Mouse (Mus musculus) liver, postnatal 0 days (tissue): ENCODE data around the gene Ankib1. TPM values are rescaled to one million over a fixed set of nuclear protein-coding genes. Genes with fewer than 3 reads are reported as not detected.

Experiments used
- ATAC-seq: fragments of 200-750 bp; cut with Nextera tagmentation; 2 replicates; pipeline ENCODE4 v1.8.0; 2017; ENCODE audit warnings: mild to moderate bottlenecking, moderate library complexity
- DNase-seq: peaks from one replicate; pipeline ENCODE4 v3.0.0-alpha.2; 2016
- H3K27ac ChIP-seq: fragments of 300-500 bp; sonication (generic); 2 replicates; pipeline ENCODE4 v1.5.1; 2014; ENCODE audit warnings: antibody characterized with exemption, moderate library complexity, mild to moderate bottlenecking, low read depth
- H3K27me3 ChIP-seq: fragments of 300-500 bp; sonication (generic); 2 replicates; pipeline ENCODE4 v1.6.1; 2014; ENCODE audit warnings: low read length, control low read depth, mixed read lengths; ENCODE audit not compliant: insufficient read depth
- H3K36me3 ChIP-seq: fragments of 300-500 bp; sonication (generic); replicated peaks from 2 replicates; pipeline ENCODE4 v1.6.1; 2014; ENCODE audit warnings: mild to moderate bottlenecking, control low read depth, low read length, moderate library complexity, mixed read lengths; ENCODE audit not compliant: insufficient read depth
- H3K4me1 ChIP-seq: fragments of 300-500 bp; sonication (generic); 2 replicates; pipeline ENCODE4 v1.6.1; 2014; ENCODE audit warnings: antibody characterized with exemption, mild to moderate bottlenecking, control low read depth; ENCODE audit not compliant: insufficient read depth
- H3K4me2 ChIP-seq: fragments of 300-500 bp; sonication (generic); 2 replicates; pipeline ENCODE4 v1.6.1; 2014; ENCODE audit warnings: low read depth, mild to moderate bottlenecking, low read length, moderate library complexity, mixed read lengths
- H3K4me3 ChIP-seq: fragments of 300-500 bp; sonication (generic); 2 replicates; pipeline ENCODE4 v1.5.1; 2014; ENCODE audit warnings: low read depth, low read length
- H3K9ac ChIP-seq: fragments of 300-500 bp; sonication (generic); replicated peaks from 2 replicates; pipeline ENCODE4 v1.6.1; 2014; ENCODE audit warnings: mild to moderate bottlenecking, moderate library complexity
- H3K9me3 ChIP-seq: fragments of 300-500 bp; sonication (generic); 2 replicates; pipeline ENCODE4 v1.6.1; 2016; ENCODE audit warnings: mild to moderate bottlenecking, control low read depth, low read length, mixed read lengths
- CTCF ChIP-seq: sonication (generic); IDR thresholded peaks from 2 replicates; pipeline ENCODE4 v1.5.1; 2016; ENCODE audit warnings: antibody characterized with exemption, low read depth
- EP300 ChIP-seq: IDR thresholded peaks from 2 replicates; pipeline ENCODE4 v1.6.1; 2016; ENCODE audit warnings: antibody characterized with exemption, low read depth, mild to moderate bottlenecking
- WGBS: fragments of 180-500 bp; shearing (Covaris S2); extraction: QIAGEN DNeasy Blood & Tissue Kit; methylation state at CpG from one replicate; pipeline ENCODE4 v1.1.7; 2014; ENCODE audit not compliant: insufficient replicate concordance; 5-methylcytosine and 5-hydroxymethylcytosine counted together
- microRNA-seq: library from miRNA; unstranded; fragments of <30 nt; microRNA quantifications from one replicate; pipeline ENCODE4, GENCODE M21; 2016
- polyA plus RNA-seq: library from polyadenylated mRNA; unstranded; fragments of >200 nt; fragmentation: Nextera tagmentation; extraction: Ambion mirVana; gene quantifications from 2 replicates; pipeline ENCODE4 v1.2.1, GENCODE M21; 2015

Gene Ankib1
- polyA plus RNA-seq, 1 experiment from 2014 or later: 2.9 TPM

- no peak overlapping the region for H3K9ac ChIP-seq
- no peak overlapping the region for H3K4me2 ChIP-seq
- H3K4me3 ChIP-seq: no peak overlapping the region
- H3K9me3 ChIP-seq: no peaks in the 10 kb centered on the region
- H3K4me1 ChIP-seq: peaks cover 10% of the 10 kb centered on the region; the same call in 1 of the 2 replicates
- H3K36me3 ChIP-seq: peaks cover 26% of the 10 kb centered on the region
- ATAC-seq: no peak
- H3K27me3 ChIP-seq: no peaks in the 10 kb centered on the region
- no peak for TF ChIP-seq CTCF
- TF ChIP-seq EP300: no peak
- H3K27ac ChIP-seq: no peak overlapping the region
- WGBS: 90% methylated on average over 6 of the region's 6 CpGs
- no peak for DNase-seq
These were observed 158.1 kb downstream of the Ankib1 start for GRCm38 (mm10) chr5:3644621-3645020.

Small RNA genes lying within 50 kb of the gene (microRNA-seq; reads per million reads assigned to microRNA genes)
- gene Gm22926 (not detected), gene Gm26238 (not detected)

Other genes with a start within 250 kb of the Ankib1 start
- gene 1700109H08Rik, start 231.4 kb downstream of the Ankib1 start, polyA plus RNA-seq: 0.32 and 0.65 TPM in 2 replicates
- gene Pex1, start 206.9 kb downstream of the Ankib1 start, polyA plus RNA-seq: 8.1 and 11.3 TPM in 2 replicates
- gene Rbm48, start 206.3 kb downstream of the Ankib1 start, polyA plus RNA-seq: 4.1 and 4.6 TPM in 2 replicates
- gene Tmbim7, start 151.7 kb downstream of the Ankib1 start, polyA plus RNA-seq: not detected in 2 replicates
- gene Gatad1, start 145.7 kb downstream of the Ankib1 start, polyA plus RNA-seq: 25.7 and 26.9 TPM in 2 replicates
- 10.5 and 12.7 TPM in 2 replicates for gene Krit1, start 259 bp upstream of the Ankib1 start, polyA plus RNA-seq
- not detected in 2 replicates for gene Lrrd1, start 42.2 kb upstream of the Ankib1 start, polyA plus RNA-seq
- 3.2 and 3.3 TPM in 2 replicates for gene Mterf1a, start 91.0 kb upstream of the Ankib1 start, polyA plus RNA-seq
- gene Akap9, start 125.1 kb upstream of the Ankib1 start, polyA plus RNA-seq: 38.9 and 40.8 TPM in 2 replicates